Mouse (Mus musculus): Measurements from ENCODE around the gene Ctnnbl1.

Gene Ctnnbl1

GRCm38 (mm10) chr2:157936676-157937075 lies 199.5 kb downstream of the Ctnnbl1 start:
- DNase-seq (ENCODE audit: low read depth, low spot score), result no peak

- DNase-seq (ENCODE audit: low read depth, low spot score), result no peak
Measured at GRCm38 (mm10) chr2:157940586-157941185, 203.5 kb downstream of the Ctnnbl1 start.
